Mouse (Mus musculus) right cerebral cortex, adult 18-20 months (tissue): ENCODE measurements at regions not wholly inside any gene's neighbourhood (a gene's known extent, or its start where the extent isn't known, plus 50 kb on each side); places are given as distances from the start of the nearest gene placed in this dataset.

ENCODE experiments used
- DNase-seq: peaks from one replicate; pipeline ENCODE4 v3.0.0; 2022; ENCODE audit warnings: mixed read lengths

GRCm38 (mm10) chr14:90488301-90488700 is 2017.1 kb upstream of the Pcdh20 start:
- no peak for DNase-seq

DNA sequence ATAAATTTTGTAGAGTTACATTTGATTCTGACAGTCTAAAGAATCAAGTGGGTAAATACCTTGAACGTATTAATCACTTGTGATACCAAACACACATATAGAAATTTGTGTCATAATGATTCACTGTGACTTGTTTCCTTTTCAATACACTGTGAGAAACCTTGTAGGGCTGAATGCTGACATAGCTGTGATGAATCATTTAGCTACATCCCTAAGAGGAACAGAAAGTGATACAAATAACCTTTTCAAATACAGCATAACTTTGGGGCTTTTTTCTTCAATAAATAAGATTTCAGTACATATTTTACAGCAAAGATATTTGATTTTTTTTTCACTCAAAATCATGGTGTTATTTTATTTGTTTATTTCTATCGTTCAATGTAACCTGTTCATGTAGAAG is 1976.8 kb upstream of the Pcdh20 start:
- DNase-seq, result no peak

DNA sequence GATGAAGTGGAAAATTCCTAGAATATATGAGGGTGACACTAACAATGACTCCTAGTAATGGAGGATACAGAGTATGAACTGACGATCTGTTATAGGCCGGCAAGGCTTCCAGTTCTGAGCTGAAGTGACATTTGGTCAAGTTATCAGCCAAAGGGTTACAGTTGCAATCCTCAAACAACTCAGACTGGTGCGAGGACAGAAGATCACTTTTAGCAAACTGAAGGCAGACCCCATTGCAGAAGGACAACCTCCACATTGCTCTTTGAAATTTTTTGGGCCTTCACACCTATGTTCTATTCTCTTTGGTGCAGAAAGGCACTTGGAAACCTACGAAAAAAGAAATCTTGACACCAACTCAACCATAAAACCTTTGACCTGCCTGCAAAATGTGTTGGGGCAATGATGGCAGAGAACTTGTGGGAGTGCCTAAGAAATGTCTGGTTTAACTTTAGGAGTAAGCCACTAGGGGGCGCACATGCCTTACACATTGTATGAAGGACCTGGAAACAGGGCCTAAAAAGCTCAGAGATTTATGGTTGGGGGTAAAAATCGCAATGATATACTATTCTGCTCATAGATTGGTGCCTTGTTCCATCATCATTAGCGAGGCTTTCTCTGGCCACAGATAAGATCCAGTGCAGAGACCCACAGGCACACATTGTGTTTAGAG is 1961.8 kb upstream of the Pcdh20 start:
- DNase-seq, result peak; percentile 52

DNA sequence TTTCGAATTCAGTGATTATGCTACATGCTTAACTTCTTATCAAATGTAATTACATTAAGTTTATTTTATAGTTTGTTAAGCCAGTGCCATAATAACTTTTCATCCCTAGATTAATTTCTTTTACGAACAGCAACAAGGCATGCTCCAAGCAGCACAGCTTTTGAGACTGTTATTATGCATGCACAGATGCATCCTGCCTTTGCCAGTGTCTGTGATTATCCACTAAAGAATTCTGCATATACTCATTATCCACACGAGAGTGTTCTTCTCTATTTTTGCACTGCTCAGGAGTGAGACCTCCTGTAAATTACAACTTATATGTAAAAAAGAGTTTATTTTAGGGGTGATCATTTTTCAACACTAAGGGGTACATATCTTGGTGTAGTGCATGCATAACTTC is 1941.5 kb upstream of the Pcdh20 start:
- DNase-seq, result no peak

GRCm38 (mm10) chr14:90406350-90406749 is 1935.2 kb upstream of the Pcdh20 start:
- no peak for DNase-seq

DNA sequence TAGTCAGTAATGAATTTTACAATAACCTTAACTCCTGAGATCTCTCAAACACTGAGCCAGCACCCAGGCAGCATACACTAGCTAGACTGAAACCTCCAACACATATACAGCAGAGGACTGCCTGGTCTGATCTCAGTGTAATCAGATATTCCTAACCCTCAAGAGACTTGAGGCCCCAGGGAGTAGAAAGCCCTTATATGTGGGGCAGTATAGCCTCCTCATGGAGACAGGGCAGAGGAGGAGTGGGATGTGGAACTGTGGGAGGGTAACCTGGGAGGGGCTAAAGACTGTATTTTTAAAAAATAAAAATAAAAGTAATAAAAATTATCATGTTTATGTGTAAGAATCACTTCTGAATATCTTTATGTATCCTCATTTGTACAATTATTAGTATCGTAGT is 1934.3 kb upstream of the Pcdh20 start:
- no peak for DNase-seq

DNA sequence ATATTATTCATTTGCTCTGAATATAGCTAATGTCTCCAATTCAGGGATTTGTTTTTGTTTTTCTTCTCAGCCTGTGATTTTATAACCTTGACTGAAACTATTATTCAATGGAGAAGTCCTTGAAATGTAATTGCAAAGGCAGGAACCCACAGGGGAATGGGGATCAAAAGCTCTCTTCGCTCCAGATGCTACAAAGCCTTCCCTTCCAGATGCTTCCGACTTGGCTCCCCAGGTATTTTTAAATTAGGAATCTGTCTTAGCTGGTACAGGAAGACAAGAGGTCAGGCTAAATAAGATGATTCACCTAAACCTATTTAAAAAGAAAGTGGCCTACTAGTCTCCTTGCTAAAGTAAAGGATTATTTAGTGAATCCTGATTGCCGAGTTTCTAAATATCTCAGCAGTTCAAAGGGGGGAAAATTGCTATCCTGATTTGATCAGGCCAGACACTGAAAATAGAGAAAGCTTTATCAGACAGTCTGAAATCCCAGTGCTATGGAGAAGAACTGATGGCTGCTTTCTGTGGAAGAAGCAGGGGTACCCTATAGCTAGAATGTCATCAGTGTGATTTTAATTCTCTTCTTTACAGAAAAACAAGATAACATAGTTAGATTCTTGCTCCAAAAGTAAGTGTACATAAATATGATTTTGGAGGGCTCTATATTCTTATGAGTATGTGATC is 1896.2 kb upstream of the Pcdh20 start:
- no peak for DNase-seq

DNA sequence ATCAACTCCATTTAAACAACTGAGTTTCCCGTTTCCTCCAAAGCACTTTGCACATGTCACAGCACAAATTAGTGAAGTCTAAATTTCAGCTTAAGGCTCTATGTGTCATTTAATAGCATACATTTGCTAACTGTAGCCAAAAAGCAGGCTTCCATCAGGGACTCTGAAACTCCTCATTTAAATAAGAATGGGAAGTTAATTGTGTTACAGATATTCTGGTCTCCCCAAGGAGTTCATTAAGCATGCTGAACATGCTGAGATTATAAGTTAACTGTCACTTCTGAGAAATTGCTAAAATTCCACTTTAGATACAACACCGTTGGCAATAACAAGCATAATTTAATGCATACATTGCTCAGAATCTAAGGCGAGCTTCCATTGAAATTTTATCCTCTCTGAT is 1863.3 kb upstream of the Pcdh20 start:
- no peak for DNase-seq

DNA sequence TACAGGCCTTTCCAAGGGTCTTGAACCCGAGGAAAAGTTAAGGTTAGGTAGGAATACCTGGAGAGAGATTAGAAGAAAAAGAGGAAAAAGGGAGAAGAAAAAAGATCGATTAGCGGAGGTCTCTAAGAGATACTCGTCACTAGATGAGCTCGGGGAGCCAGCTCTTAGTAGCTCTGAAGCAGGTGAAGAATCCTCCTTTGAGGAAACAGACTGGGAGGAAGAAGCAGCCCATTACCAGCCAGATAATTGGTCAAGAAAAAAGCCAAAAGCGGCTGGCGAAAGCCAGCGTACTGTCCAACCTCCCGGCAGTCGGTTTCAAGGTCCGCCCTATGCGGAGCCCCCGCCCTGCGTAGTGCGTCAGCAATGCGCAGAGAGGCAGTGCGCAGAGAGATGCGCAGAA is 1824.3 kb upstream of the Pcdh20 start:
- peak; percentile 3 for DNase-seq

GRCm38 (mm10) chr14:90246042-90246441 is 1774.8 kb upstream of the Pcdh20 start:
- DNase-seq, result no peak

GRCm38 (mm10) chr14:90232661-90233060 is 1761.5 kb upstream of the Pcdh20 start:
- no peak for DNase-seq

DNA sequence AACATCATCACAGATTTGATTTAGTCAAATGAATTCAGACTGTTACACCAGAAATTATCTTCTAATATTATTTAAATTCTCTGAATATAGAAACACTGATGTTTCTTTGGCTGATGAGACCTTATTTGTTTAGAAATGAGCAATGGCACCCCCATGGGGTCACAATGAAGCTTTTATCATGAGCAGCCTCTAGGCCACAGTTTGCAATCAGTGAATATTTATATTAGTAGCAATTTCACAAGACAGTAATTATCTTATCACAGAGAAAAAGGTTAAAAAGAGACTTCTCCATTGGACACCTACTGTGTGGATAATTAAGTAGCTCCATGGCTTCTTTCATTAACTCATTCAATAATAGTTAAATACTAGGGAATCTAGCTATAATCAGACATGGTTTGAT is 1729.1 kb upstream of the Pcdh20 start:
- DNase-seq, result no peak

DNA sequence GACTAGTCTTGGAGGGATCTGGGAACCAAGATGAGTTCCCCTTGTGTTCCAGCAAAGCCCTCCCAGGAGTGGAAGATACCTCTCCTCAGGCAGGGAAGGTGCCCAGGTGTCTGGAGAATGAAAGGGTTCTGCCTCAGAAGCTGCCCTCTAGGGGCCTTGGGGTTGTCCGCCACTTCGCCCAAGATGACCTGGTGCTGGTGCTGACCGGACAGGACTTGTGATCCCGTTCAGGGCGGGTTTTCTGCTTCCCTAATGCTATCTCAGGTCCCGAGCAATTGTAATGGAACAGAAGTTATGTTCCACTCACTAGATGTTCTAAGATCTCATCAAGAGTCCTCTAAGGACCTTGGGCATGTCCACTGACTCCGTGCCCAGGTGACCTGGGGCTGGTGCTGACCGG is 1726.6 kb upstream of the Pcdh20 start:
- no peak for DNase-seq

GRCm38 (mm10) chr14:90172729-90173128 is 1701.5 kb upstream of the Pcdh20 start:
- no peak for DNase-seq
